Mouse (Mus musculus) heart, postnatal 0 days (tissue): ENCODE results near the gene Eras.
"Not testable (repeated sequence)": the region's sequence is repeated elsewhere in the genome, so short reads cannot be mapped to it uniquely, and the experiment has no call there.

ENCODE experiments used
- CTCF ChIP-seq: IDR thresholded peaks from 2 replicates; pipeline ENCODE4 v1.5.1; 2016; ENCODE audit warnings: antibody characterized with exemption, control low read depth, low read depth
- EP300 ChIP-seq: IDR thresholded peaks from 2 replicates; pipeline ENCODE4 v1.6.1; 2016; ENCODE audit warnings: antibody characterized with exemption, low read depth

- not testable (repeated sequence) for TF ChIP-seq EP300, CTCF
Measured at GRCm38 (mm10) chrX:7917960-7918359, 10.4 kb downstream of the Eras start.
